Mouse (Mus musculus): ENCODE results near the gene Ccl4. TPM values are rescaled to one million over a fixed set of nuclear protein-coding genes. Genes with fewer than 3 reads are reported as not detected.

Ccl4 gene
- polyA plus RNA-seq, 1 experiment from 2014 or later = not detected

DNA sequence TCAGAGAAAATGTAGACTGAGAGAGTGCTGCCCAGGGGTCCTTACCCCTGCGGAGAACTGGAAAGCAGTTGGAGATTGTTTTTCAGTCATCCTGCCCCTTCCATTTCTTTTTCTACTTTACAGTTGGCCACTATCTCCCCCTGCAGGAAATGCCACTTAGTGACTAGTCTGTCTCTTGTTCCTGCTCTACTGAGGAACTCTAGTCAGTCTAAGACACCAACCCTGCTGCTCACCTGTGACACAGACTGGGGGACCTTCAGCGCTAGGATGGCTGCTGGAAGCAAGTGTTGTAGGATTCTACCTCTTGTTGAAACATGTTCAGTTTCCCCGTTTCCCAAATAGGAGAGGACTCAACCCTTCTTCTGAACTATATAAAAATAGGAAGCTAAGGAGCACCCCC is 22.9 kb upstream of the Ccl4 start:
- Histone ChIP-seq H3K27ac (no peak overlapping the region), H3K9ac (no peak overlapping the region), H3K27me3 (replicated peaks) (no peaks in the 10 kb centered on the region), H3K9me3 (no peaks in the 10 kb centered on the region), H3K4me3 (no peak overlapping the region), H3K4me1 (no peaks in the 10 kb centered on the region), H3K36me3 (replicated peaks) (no peaks in the 10 kb centered on the region), H3K4me2 (no peak overlapping the region)
- no peak for ATAC-seq (replicated peaks)
- WGBS = 67% methylated on average over 3 of the region's 3 CpGs

GRCm38 (mm10) chr11:83640141-83640540 is 22.2 kb upstream of the Ccl4 start:
- WGBS = 89% methylated on average over 5 of the region's 5 CpGs
- H3K27ac ChIP-seq = no peak overlapping the region
- H3K9me3 ChIP-seq = no peaks in the 10 kb centered on the region
- H3K4me3 ChIP-seq = no peak overlapping the region
- ATAC-seq (replicated peaks) = no peak
- no peak overlapping the region for H3K9ac ChIP-seq
- no peak overlapping the region for H3K4me2 ChIP-seq
- no peaks in the 10 kb centered on the region for H3K4me1 ChIP-seq
- H3K27me3 ChIP-seq (replicated peaks) = no peaks in the 10 kb centered on the region
- no peaks in the 10 kb centered on the region for H3K36me3 ChIP-seq (replicated peaks)

GRCm38 (mm10) chr11:83641216-83641615 is 21.2 kb upstream of the Ccl4 start:
- Histone ChIP-seq H3K27me3 (replicated peaks) (no peaks in the 10 kb centered on the region), H3K9ac (no peak overlapping the region), H3K4me3 (no peak overlapping the region), H3K9me3 (no peaks in the 10 kb centered on the region), H3K36me3 (replicated peaks) (no peaks in the 10 kb centered on the region), H3K4me1 (no peaks in the 10 kb centered on the region), H3K4me2 (no peak overlapping the region), H3K27ac (no peak overlapping the region)
- no peak for ATAC-seq (replicated peaks)
- 89% methylated on average over 2 of the region's 2 CpGs for WGBS

- H3K36me3 ChIP-seq (replicated peaks) = no peaks in the 10 kb centered on the region
- H3K4me2 ChIP-seq = no peak within 1 kb of the TSS
- H3K9ac ChIP-seq = no peak within 1 kb of the TSS
- H3K4me1 ChIP-seq = no peaks in the 10 kb centered on the region
- no peaks in the 10 kb centered on the region for H3K9me3 ChIP-seq
- H3K4me3 ChIP-seq = no peak within 1 kb of the TSS
- no peak within 1 kb of the TSS for H3K27ac ChIP-seq
- ATAC-seq (replicated peaks) = no peak
- WGBS = 88% methylated on average over 1 of the region's 1 CpGs
- H3K27me3 ChIP-seq (replicated peaks) = no peaks in the 10 kb centered on the region
Measured at GRCm38 (mm10) chr11:83645521-83645920, 16.9 kb upstream of the Ccl4 start, which contains the start of gene Rpl9-ps1. Gene Rpl9-ps1 (minus strand): TSS chr11:83645621.

DNA sequence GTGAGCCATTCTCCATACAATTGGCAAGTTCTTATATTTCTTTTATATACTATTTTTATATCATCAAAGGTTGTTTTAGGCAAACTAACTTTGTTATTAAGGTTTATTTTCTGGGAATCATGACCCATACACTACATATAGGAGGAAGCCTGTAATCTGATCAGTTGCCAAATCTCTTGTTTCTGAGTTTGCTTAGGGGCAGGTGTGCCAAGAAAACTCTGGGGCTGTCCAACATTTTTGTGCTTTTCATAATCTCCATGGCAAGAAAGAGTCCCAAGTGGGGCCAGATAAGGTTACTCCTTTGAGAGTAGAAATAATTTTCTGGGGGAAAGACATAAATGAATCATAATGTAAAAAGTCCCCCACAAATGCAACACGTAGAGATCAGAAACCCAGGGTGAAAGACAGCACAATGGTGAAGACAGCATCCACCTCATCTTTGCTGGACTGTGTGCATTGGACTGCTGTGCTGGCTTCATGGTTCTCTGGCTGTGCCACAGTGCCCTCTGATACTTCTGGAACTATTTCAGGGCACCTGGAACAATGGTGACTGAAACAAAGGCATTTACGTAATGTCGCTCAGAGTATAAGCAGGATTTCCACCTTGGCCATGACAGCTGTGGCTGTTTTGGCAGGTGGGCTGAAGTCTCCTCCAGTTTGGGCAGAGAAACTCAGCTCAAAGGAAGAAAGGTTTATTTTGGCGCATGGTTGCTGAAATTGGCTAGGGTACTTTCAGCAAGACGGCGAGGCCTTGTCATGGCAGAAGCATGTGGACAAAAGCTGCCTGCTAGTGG is 15.8 kb upstream of the Ccl4 start:
- H3K27me3 ChIP-seq (replicated peaks) = no peaks in the 10 kb centered on the region
- H3K4me1 ChIP-seq = no peaks in the 10 kb centered on the region
- 93% methylated on average over 6 of the region's 6 CpGs for WGBS
- no peak overlapping the region for H3K4me2 ChIP-seq
- no peaks in the 10 kb centered on the region for H3K36me3 ChIP-seq (replicated peaks)
- H3K9me3 ChIP-seq = no peaks in the 10 kb centered on the region
- no peak for ATAC-seq (replicated peaks)
- no peak overlapping the region for H3K9ac ChIP-seq
- no peak overlapping the region for H3K27ac ChIP-seq
- no peak overlapping the region for H3K4me3 ChIP-seq

DNA sequence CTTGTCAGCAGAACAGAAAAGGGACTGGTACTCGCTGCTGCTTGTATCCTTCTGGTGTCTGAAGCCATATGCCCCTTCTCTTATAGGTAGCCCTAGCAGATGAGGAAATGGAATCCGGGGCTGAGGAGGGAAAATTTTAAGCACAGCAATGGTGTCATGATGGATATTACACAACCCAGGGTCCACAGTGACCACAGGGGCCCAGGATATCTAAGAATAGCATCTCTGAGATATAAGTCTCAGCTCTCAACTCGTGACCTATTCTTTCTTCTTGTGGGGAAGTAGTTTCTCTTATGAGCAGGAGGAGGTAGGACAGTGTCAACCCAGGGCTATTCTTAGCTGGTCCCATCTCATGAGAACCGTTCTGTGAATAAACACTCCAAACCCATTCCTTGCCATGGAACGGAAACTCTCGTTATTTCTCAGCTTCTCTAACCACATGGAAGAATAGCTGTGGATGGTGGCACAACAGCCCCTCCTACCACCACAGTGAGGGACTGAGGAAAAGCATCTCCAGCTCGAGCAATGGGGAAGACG is 13.0 kb upstream of the Ccl4 start, which contains the start of gene Ccl3:
Ccl3 (minus strand) TSS at position 51 of the 537 bp plus-strand sequence.
- no peak for ATAC-seq (replicated peaks)
- H3K9me3 ChIP-seq = no peaks in the 10 kb centered on the region
- H3K9ac ChIP-seq = no peak within 1 kb of the TSS
- no peak within 1 kb of the TSS for H3K4me2 ChIP-seq
- WGBS = 85% methylated on average over 8 of the region's 8 CpGs
- no peak within 1 kb of the TSS for H3K27ac ChIP-seq
- H3K36me3 ChIP-seq (replicated peaks) = no peaks in the 10 kb centered on the region
- H3K4me1 ChIP-seq = no peaks in the 10 kb centered on the region
- H3K4me3 ChIP-seq = no peak within 1 kb of the TSS
- H3K27me3 ChIP-seq (replicated peaks) = no peaks in the 10 kb centered on the region

- Histone ChIP-seq H3K27ac (no peak overlapping the region), H3K36me3 (replicated peaks) (no peaks in the 10 kb centered on the region), H3K4me1 (no peaks in the 10 kb centered on the region), H3K4me2 (no peak overlapping the region), H3K9ac (no peak overlapping the region), H3K4me3 (no peak overlapping the region), H3K27me3 (replicated peaks) (no peaks in the 10 kb centered on the region), H3K9me3 (no peaks in the 10 kb centered on the region)
- 90% methylated on average over 8 of the region's 8 CpGs for WGBS
- ATAC-seq (replicated peaks) = no peak
Measured at GRCm38 (mm10) chr11:83654606-83655005, 7.8 kb upstream of the Ccl4 start.

DNA sequence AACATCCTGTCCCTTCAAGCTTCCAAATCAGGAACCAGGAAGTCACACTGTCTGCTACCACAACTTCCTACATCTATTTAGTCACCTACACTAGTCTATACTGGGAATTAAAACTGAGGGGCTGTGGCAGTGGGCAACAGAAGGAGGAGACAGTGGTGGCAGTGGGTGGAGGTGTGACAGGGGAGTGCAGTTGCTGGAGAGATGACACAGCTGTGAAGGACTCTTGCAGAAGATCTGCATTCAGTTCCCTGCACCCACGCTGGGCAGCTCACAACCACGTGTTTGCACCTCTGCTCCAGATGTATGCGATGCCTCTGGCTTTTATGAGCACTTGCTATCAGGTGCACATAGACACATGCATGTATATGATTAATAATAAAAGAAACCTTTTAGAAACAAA is 4.9 kb upstream of the Ccl4 start:
- 89% methylated on average over 3 of the region's 3 CpGs for WGBS
- H3K27me3 ChIP-seq (replicated peaks) = no peaks in the 10 kb centered on the region
- ATAC-seq (replicated peaks) = no peak
- no peak overlapping the region for H3K27ac ChIP-seq
- no peak overlapping the region for H3K9ac ChIP-seq
- H3K9me3 ChIP-seq = no peaks in the 10 kb centered on the region
- no peaks in the 10 kb centered on the region for H3K36me3 ChIP-seq (replicated peaks)
- no peak overlapping the region for H3K4me2 ChIP-seq
- H3K4me1 ChIP-seq = no peaks in the 10 kb centered on the region
- no peak overlapping the region for H3K4me3 ChIP-seq

- 88% methylated on average over 6 of the region's 6 CpGs for WGBS
- no peak overlapping the region for H3K4me2 ChIP-seq
- H3K27me3 ChIP-seq (replicated peaks) = no peaks in the 10 kb centered on the region
- no peaks in the 10 kb centered on the region for H3K4me1 ChIP-seq
- H3K4me3 ChIP-seq = no peak overlapping the region
- H3K9me3 ChIP-seq = no peaks in the 10 kb centered on the region
- H3K27ac ChIP-seq = no peak overlapping the region
- no peak overlapping the region for H3K9ac ChIP-seq
- ATAC-seq (replicated peaks) = no peak
- no peaks in the 10 kb centered on the region for H3K36me3 ChIP-seq (replicated peaks)
Measured at GRCm38 (mm10) chr11:83658797-83659196, 3.6 kb upstream of the Ccl4 start.

DNA sequence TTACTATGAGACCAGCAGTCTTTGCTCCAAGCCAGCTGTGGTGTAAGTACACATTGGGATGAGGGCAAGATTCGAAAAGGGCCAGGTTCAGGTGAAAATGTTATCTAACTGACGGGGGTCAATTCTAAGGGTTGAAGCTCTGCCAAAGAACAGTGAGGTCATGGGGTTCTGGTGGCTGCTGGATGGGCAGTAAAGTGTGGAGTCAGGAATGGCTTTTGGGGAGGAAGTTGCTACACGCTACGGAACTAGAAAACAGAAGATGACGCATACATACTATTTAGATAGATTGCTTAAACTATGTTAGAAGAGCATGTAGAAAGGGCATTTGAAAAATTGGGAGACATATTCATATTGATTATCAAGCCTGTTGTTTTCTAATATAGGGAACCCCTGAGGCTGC is 1.1 kb downstream of the Ccl4 start:
- H3K4me3 ChIP-seq = no peak overlapping the region
- no peak overlapping the region for H3K27ac ChIP-seq
- no peak overlapping the region for H3K4me2 ChIP-seq
- ATAC-seq (replicated peaks) = no peak
- WGBS = 90% methylated on average over 5 of the region's 5 CpGs
- H3K4me1 ChIP-seq = no peaks in the 10 kb centered on the region
- no peaks in the 10 kb centered on the region for H3K9me3 ChIP-seq
- no peaks in the 10 kb centered on the region for H3K27me3 ChIP-seq (replicated peaks)
- no peaks in the 10 kb centered on the region for H3K36me3 ChIP-seq (replicated peaks)
- no peak overlapping the region for H3K9ac ChIP-seq

DNA sequence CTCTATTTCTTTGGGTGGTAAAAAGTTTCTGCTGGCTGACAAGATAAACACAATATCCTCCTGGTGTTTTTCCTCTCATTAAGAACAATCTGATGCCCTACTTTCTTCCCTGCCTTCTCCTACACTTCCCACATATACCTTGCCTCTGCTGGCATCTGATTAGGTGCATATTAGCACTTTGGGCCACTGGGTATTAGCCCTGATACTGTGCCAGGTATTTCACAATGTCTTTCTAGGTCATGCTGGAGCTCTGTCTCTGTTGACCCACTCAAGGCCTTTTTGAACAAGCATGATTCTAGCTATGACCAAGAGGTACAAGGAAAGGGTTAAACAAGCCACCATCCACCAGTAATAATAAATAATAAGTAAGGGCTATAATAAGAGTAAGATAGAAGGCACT is 9.4 kb downstream of the Ccl4 start:
- H3K4me3 ChIP-seq = no peak overlapping the region
- no peaks in the 10 kb centered on the region for H3K27me3 ChIP-seq (replicated peaks)

DNA sequence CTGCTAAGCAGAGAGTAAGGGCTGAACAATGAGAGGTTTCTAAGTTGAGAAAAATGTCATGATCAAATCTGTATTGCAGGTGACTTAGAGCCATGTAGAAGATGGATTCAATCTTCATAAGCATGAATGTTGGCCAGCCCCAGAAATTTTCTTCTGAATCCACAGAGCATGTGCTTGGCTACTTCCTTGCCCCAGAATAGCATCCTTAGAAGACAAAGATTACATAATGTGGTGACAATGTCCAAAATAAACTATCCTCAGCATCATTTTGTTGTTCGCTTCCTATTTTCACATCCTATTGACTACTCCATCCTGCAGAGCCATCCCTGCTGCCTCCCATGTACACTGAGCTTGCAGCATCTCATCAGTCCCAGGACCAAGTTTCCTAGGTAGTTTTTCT is 13.3 kb downstream of the Ccl4 start:
- no peak overlapping the region for H3K9ac ChIP-seq
- no peak overlapping the region for H3K4me2 ChIP-seq
- 95% methylated on average over 1 of the region's 1 CpGs for WGBS
- ATAC-seq (replicated peaks) = no peak
- no peaks in the 10 kb centered on the region for H3K4me1 ChIP-seq
- no peaks in the 10 kb centered on the region for H3K36me3 ChIP-seq (replicated peaks)
- H3K27me3 ChIP-seq (replicated peaks) = no peaks in the 10 kb centered on the region
- no peaks in the 10 kb centered on the region for H3K9me3 ChIP-seq
- no peak overlapping the region for H3K4me3 ChIP-seq
- no peak overlapping the region for H3K27ac ChIP-seq

More for the DNA sequence above, 9.4 kb downstream of the Ccl4 start:
- Histone ChIP-seq H3K9ac (no peak overlapping the region), H3K4me1 (no peaks in the 10 kb centered on the region), H3K4me2 (no peak overlapping the region), H3K27ac (no peak overlapping the region), H3K9me3 (no peaks in the 10 kb centered on the region), H3K36me3 (replicated peaks) (no peaks in the 10 kb centered on the region)
- ATAC-seq (replicated peaks) = no peak

GRCm38 (mm10) chr11:83689918-83690317 is 27.5 kb downstream of the Ccl4 start:
- no peak for ATAC-seq (replicated peaks)

More at GRCm38 (mm10) chr11:83689918-83690317, 27.5 kb downstream of the Ccl4 start:
- Histone ChIP-seq H3K27me3 (replicated peaks) (no peaks in the 10 kb centered on the region), H3K4me1 (no peaks in the 10 kb centered on the region), H3K4me3 (no peak overlapping the region), H3K9ac (no peak overlapping the region), H3K36me3 (replicated peaks) (no peaks in the 10 kb centered on the region), H3K4me2 (no peak overlapping the region), H3K27ac (no peak overlapping the region), H3K9me3 (no peaks in the 10 kb centered on the region)
- 84% methylated on average over 1 of the region's 1 CpGs for WGBS

Data from midbrain, embryonic 15.5 days (tissue).